Mouse (Mus musculus) regulatory T cell (primary cell): Measurements from ENCODE around the gene Slc25a12.

Experiments used
- in situ Hi-C: fragments of 300-600 bp; cut with MboI, MseI; formaldehyde crosslinking; loops from one replicate; pipeline ENCODE4 v1.15.1; 2025; ENCODE audit warnings: high pct_unique_total_duplicates

Gene Slc25a12

GRCm38 (mm10) chr2:71268691-71269090 lies 98.9 kb downstream of the Slc25a12 start:
- in situ Hi-C loops = no loop called here

DNA sequence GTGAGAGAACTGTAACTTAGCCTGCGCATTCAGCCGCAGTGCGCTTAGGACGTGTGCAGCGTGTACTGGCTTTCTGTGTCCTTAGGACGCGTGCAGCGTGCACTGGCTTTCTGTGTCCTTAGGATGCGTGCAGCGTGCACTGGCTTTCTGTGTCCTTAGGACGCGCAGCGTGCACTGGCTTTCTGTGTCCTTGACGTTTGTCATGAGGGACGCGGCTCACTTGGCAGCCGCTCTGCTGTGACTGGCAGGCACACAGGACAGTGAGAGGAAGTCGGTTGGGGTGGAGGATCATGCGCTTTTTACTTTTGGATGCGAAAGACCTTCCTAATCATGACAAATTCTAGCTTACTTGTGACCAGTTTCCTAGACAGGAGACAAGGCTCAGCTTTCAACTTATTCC lies 103.0 kb downstream of the Slc25a12 start:
- in situ Hi-C loops = no loop called here

DNA sequence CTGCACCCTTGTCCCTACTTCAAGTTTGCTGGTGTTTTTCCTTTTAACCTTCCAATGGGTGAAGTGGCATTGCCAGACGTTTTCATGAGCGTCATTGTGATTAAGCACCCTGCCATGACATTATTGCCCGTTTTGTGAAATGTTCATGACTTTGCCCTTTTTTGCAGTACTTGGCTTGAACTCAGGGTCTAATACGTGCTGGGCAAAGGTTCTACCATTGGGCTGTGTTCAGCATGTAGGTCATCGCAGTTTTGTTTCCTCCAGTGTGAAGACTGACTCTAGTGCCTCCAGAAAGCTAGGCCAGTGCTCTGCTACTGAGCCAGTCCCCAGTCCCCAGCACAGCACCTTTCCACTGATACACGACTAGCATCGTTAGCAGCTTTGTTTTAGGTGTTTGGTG lies 111.0 kb downstream of the Slc25a12 start:
- in situ Hi-C loops = no loop called here

- in situ Hi-C loops = no loop called here
These were observed 112.7 kb downstream of the Slc25a12 start for GRCm38 (mm10) chr2:71254836-71255235.

GRCm38 (mm10) chr2:71250841-71251240 lies 116.7 kb downstream of the Slc25a12 start:
- in situ Hi-C loops = no loop called here

- in situ Hi-C loops = no loop called here
These were observed 119.5 kb downstream of the Slc25a12 start for GRCm38 (mm10) chr2:71248071-71248470.

DNA sequence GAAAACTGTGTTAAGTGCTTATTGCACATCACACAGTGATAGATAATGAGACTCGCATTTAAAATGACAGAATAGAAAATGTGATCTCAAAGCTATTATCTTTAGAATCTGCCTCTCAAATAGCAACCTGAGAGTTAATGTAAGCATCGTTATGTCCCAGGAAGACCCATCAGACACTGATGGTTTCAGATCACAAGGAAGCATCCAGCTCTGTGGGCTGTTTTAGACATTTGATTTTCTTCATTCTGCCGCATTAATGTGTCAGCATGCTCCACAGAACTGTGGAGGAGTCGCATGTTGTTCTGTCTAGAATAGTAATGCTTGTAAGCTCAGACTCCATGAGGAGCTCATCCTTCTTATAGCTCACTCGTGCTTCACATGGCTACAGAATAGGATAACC lies 121.5 kb downstream of the Slc25a12 start:
- in situ Hi-C loops = no loop called here

- in situ Hi-C loops = no loop called here
These were observed 122.1 kb downstream of the Slc25a12 start for GRCm38 (mm10) chr2:71245416-71245815.

DNA sequence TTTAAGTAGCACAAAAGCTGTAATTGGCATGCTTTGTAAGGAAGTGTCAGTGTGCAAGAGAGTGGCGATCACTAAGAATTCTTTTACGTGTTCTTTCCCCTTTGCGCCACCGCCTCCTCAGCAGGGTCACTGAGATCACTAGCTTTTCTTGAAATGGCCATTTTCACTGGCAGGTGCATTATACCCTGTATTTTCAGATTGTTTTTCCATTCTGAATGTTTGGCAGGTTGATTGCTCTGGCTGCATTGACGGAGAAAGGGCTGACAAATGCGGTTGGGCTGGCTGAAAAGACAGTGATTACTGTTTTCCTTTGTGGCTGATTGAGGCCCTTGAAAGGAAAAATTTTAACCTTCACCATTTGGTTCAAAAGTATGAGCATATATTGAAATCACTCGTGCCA lies 122.7 kb downstream of the Slc25a12 start:
- in situ Hi-C loops = no loop called here

DNA sequence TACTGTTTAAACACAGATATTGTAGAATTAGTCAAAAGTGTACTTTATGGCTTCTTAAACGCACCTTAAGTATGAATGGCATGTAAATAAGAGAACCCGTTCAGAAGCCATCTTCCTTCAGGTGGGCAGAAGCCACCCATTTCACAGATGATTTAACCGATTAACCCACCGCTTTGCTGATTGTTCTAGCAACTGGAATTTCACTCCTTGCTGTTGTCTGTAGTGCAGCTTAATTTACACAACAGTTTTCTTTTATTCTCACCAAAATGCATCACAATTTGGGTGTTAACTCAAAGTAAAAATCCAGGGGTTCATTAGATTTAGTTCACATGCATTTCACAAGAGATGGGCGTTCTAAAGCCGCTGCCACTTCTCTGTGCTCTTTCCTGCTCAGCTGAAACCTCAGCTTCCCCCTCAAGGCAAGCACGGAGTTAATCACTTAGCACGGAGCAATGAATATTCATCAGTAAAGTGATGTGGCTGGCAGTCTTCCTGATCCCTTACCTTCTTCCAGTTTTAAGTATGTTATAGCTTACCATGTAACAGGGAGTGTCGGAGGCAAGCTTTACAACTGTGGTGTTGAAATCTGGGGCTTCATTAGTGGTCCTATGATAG lies 124.4 kb downstream of the Slc25a12 start:
- in situ Hi-C loops = no loop called here

- in situ Hi-C loops = no loop called here
These were observed 125.4 kb downstream of the Slc25a12 start for GRCm38 (mm10) chr2:71242180-71242579.

DNA sequence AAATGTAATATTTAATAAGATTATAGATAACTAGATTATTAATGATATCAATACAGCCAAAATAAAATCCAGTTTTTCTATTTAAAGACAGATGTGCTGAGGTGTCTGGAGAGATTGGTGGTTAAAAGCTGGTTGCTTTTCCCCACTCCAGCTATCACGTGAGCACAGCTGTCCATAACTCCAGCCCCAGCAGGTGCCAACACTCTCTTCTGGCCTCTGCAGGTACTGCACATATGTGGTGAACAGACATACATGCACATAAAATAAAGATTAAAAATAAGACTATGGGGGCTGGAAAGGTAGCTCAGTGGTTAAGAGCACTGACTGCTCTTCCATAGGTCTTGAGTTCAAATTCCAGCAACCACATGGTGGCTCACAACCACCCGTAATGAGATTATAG lies 126.0 kb downstream of the Slc25a12 start:
- in situ Hi-C loops = no loop called here

DNA sequence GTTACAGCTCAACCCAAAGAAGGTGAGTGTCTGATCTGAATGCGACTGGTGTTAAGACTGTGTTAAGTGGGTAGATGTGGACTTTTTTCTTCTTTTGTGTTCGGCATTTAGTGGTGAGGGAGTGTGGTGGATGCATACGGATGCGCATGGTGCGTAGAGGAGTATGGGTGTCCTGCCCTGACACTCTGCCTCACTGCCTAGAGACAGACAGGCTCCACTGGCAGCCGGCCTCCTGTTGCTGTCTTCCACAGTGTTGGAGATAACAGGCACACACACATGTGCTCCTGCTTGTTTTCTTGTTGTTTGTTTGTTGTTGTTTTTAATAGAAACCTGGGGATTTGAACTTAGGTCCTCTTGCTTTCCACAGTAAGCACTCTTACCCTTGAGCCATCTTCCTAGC lies 131.5 kb downstream of the Slc25a12 start:
- in situ Hi-C loops = no loop called here

- in situ Hi-C loops = no loop called here
These were observed 132.1 kb downstream of the Slc25a12 start for GRCm38 (mm10) chr2:71235420-71235819.

- in situ Hi-C loops = no loop called here
These were observed 134.6 kb downstream of the Slc25a12 start for GRCm38 (mm10) chr2:71232976-71233375.

DNA sequence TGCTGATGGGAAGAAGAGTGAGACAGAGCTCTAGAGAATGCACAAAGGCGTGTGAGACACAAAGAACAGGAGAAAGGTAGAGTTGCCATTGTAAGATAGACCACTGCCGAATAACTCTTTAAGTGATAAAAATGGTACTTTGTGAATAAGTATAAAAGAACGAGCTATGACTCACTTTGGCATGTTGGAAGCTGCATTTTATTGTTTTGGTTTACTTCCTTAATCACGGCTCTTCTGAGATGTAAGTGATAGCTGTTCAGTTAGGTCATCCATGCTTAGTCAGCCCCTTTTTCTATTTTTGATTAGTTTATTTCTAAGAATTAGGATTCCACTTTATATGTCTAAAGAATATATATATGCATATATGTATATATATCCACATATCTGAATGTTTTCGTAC lies 135.6 kb downstream of the Slc25a12 start:
- in situ Hi-C loops = no loop called here

DNA sequence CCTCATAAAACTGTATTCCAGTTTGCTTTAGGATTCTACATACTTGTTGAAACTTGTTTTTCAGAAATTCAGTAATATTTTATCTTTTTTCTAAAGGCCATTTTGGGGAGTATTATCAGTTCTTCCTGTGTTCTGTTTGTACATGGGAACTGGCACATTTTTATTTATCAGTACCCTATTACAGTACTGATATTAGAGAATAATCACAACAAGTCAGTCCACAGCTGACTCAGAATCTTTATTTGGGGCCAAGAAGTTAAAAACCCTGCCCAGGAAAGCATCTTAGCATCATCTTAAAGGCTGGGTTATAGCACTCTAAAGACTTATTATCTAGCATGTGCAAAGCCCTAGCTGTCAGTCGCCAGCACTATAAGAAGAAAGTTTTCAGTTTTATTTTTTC lies 137.9 kb downstream of the Slc25a12 start:
- in situ Hi-C loops = loop anchor here (5.0 kb wide), 1 partner anchor 193 kb away; no protein-coding TSS in a partner anchor

- in situ Hi-C loops = loop anchor here (5.0 kb wide), 1 partner anchor 195 kb away; no protein-coding TSS in a partner anchor
These were observed 140.2 kb downstream of the Slc25a12 start for GRCm38 (mm10) chr2:71227398-71227797.
